Mouse (Mus musculus): ENCODE results near the gene Rasa2.

GRCm38 (mm10) chr9:96504116-96504895 lies 127.1 kb downstream of the Rasa2 start:
- TF ChIP-seq JUND (conservative IDR thresholded peaks at IDR 0.05; ENCODE audit: low read depth, low read length): no peak
- no peak for TF ChIP-seq MAX (IDR thresholded peaks at IDR 0.05; ENCODE audit: low read length)
- TF ChIP-seq POLR2A (IDR thresholded peaks at IDR 0.05; ENCODE audit: low read depth, low read length): no peak
- no peak for TF ChIP-seq USF1 (IDR thresholded peaks at IDR 0.05; ENCODE audit: low read depth, low read length)
- no peak for TF ChIP-seq MYC (IDR thresholded peaks at IDR 0.05; ENCODE audit: low read depth, low read length)
- no peak for TF ChIP-seq ZNF384 (IDR thresholded peaks at IDR 0.05; ENCODE audit: low read depth, low read length)
- no peak for TF ChIP-seq CHD2 (IDR thresholded peaks at IDR 0.05; ENCODE audit: low read length)
- no peak for TF ChIP-seq MEF2A (IDR thresholded peaks at IDR 0.05; ENCODE audit: borderline replicate concordance, low read depth, low read length)
- no peak for TF ChIP-seq CTCF (conservative IDR thresholded peaks at IDR 0.05 in 1 of 2, IDR thresholded peaks at IDR 0.05 in 1 of 2; ENCODE audit: low read depth in 2 of 2, low read length in 2 of 2)
- TF ChIP-seq POLR2AphosphoS2 (IDR thresholded peaks at IDR 0.05; ENCODE audit: low read depth, low read length): no peak
- TF ChIP-seq EP300 (IDR thresholded peaks at IDR 0.05; ENCODE audit: low read length): no peak
